Mouse (Mus musculus): ENCODE data around the gene Zfp617.
"Not testable (repeated sequence)": the region's sequence is repeated elsewhere in the genome, so short reads cannot be mapped to it uniquely, and the experiment has no call there.

Gene Zfp617

GRCm38 (mm10) chr8:71951436-71952161, 43.2 kb downstream of the Zfp617 start:
- peak; percentile 19 to 72 for DNase-seq (ENCODE audit: inconsistent age in 2 of 2, low spot score in 1 of 2)

DNA sequence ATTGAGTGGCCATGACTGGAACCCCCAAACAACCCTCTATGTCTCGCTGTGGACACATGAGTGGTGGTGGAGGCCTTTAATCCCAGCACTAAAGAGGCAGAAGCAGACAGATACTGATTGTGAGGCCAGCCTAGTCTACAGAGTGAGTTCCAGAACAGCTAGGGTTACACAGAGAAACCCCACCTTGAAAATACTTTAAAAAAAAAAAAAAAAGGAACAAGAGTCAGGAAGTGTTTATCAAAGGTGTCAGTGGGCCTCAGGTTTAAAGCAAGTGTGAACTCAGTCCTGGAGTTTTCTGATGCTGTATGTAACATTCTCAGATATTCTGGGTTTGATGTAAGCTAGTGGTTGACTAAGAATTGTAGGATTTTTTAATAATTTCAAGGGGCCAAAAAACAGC, 44.1 kb downstream of the Zfp617 start:
- DNase-seq (ENCODE audit: inconsistent age in 2 of 2, low spot score in 1 of 2): no peak

- not testable (repeated sequence) for DNase-seq (ENCODE audit: inconsistent age in 2 of 2, low spot score in 1 of 2)
Observed at GRCm38 (mm10) chr8:71952961-71953700, 44.7 kb downstream of the Zfp617 start.

GRCm38 (mm10) chr8:71954666-71955065, 46.2 kb downstream of the Zfp617 start:
- DNase-seq (ENCODE audit: inconsistent age in 2 of 2, low spot score in 1 of 2): no peak

DNA sequence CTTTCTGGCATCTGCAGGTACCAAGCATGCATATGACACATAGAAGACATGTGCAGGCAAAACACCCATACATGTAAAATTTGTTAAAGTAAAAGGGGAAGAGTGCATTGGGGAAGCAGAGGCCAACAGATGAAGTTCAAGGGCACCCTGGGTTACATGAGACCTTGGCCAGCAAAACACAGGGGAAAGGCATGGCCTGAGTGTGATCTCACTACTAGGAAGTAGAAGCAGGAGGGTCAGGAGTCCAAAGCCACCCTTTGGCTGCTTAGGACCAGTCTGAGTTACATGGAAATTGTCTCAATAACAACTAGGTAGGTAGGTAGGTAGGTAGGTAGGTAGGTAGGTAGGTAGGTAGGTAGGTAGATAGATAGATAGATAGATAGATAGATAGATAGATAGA, 52.0 kb downstream of the Zfp617 start:
- DNase-seq (ENCODE audit: inconsistent age in 2 of 2, low spot score in 1 of 2): peak in 1 of 2 experiments; percentile 65

DNA sequence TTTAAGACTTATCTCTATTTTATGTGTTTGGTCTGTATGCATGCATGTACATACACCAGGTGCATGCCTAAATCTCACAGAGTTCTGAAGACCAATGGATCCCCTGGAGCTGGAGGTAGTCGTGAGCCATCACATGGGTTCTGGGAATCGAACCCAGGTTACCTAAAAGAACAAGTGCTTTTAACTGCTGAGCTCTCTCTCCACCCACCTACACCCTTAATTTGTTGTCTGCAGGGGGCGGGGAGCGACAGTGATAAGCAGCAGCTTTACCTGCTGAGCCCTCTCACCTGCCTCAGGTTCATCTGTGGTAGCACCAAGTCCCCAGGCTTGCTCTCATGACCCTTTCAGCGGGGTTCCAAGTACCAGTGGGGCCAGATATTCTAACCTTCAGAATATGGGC, 53.4 kb downstream of the Zfp617 start:
- DNase-seq (ENCODE audit: inconsistent age in 2 of 2, low spot score in 1 of 2): no peak

GRCm38 (mm10) chr8:71964051-71964450, 55.6 kb downstream of the Zfp617 start:
- DNase-seq (ENCODE audit: inconsistent age in 2 of 2, low spot score in 1 of 2): peak; percentile 69 to 85

DNA sequence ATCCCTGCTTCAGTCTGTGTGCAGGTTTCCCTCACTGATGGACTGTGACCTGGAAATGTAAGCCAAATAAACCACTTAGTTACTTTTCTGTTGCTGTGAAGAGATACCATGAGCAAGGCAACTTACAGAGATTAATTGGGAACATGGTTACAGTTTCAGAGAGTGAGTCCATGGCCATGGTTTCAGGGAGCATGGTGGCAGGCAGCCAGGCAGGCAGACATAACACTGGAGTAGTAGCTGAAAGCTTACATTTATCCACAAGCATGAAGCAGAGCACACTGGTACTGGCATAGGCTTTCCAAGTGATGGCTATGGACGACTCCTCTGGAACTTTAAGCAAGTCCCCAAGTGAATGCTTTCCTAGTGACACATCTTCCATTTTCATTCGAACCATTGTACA, 56.7 kb downstream of the Zfp617 start:
- DNase-seq (ENCODE audit: inconsistent age in 2 of 2, low spot score in 1 of 2): peak; percentile 29 to 75

- DNase-seq (ENCODE audit: inconsistent age in 2 of 2, low spot score in 1 of 2): no peak
Observed at GRCm38 (mm10) chr8:71966411-71966810, 58.0 kb downstream of the Zfp617 start.

GRCm38 (mm10) chr8:71967261-71967660, 58.8 kb downstream of the Zfp617 start:
- DNase-seq (ENCODE audit: inconsistent age in 2 of 2, low spot score in 1 of 2): no peak

DNA sequence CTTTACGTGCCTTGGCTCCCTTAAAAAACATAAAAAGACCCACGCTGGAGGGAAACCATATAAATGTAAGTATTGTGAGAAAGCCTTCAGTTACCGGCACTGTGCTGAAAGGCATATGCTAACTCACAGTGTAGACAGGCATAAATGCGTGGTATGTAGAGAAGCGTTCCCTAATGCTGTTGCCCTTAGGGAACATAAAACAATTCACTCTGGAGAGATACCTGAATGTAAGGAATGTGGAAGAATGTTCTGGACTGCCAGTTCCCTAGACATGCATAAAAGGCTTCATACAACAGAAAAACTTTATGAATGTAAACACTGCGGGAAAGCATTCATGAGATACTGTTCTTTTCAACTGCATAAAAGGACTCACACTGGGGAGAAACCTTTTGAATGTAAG, 59.7 kb downstream of the Zfp617 start:
- DNase-seq (ENCODE audit: inconsistent age in 2 of 2, low spot score in 1 of 2): no peak

DNA sequence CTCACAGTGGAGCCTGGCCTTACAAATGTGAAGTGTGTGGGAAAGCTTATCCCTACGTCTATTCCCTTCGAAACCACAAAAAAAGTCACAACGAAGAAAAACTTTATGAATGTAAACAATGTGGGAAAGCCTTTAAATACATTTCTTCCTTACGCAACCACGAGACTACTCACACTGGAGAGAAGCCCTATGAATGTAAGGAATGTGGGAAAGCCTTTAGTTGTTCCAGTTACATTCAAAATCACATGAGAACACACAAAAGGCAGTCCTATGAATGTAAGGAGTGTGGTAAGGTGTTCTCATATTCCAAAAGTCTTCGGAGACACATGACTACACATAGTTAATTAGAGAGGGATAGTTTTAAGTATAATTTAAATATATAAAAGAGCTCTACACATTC, 60.2 kb downstream of the Zfp617 start:
- DNase-seq (ENCODE audit: inconsistent age in 2 of 2, low spot score in 1 of 2): no peak

DNA sequence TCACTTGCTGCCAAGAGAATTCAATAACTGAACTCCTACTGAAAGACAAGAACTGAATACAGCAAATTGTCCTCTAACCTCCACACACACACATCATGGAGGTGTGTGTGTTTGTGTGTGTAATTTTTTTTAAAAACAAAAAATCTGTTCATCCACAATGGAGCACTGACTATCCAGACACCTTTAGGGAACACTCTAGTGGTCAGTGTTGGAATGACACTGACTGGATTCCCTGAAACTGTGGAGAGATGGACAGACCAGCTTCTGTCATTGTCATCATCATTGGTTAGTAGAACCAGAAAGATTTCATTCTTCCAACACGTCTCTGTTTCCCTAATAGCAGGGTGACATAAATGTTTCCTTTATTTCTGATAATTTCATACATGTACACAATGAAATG, 63.5 kb downstream of the Zfp617 start:
- peak in 1 of 2 experiments; percentile 79 for DNase-seq (ENCODE audit: inconsistent age in 2 of 2, low spot score in 1 of 2)

- DNase-seq (ENCODE audit: inconsistent age in 2 of 2, low spot score in 1 of 2): no peak
Observed at GRCm38 (mm10) chr8:71974211-71974610, 65.8 kb downstream of the Zfp617 start.

GRCm38 (mm10) chr8:71981032-71981431, 72.6 kb downstream of the Zfp617 start:
- no peak for DNase-seq (ENCODE audit: inconsistent age in 2 of 2, low spot score in 1 of 2)

DNA sequence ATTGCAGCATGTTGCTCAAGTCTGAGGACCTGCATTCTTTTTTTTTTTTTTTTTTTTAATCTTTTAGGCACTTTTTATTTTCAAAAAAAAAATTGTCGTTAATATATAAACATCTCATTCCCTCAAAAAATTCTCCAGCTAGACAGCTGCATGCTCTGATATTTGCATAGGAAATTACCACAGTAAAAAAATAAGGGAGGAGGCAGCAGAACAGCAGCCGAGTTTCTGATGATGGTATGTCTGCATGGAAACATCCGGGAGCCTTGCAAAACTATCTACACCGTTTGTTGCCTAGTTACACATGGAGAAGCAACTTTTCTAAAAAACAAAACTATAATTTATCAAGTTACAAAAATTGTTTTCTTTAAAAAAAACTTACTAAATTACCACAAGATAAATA, 73.0 kb downstream of the Zfp617 start:
- DNase-seq (ENCODE audit: inconsistent age in 2 of 2, low spot score in 1 of 2): no peak

All from adrenal gland, adult (tissue).